ENCODE assay signal across 21 mouse cellular contexts in genomic region chr5:73355393-73355792, GRCm38 (mm10). TPM values are rescaled to one million over a fixed set of nuclear protein-coding genes. Genes with fewer than 3 reads are reported as not detected.
A peak's percentile ranks its signal among the peaks of the same experiment; 100 is the strongest.
DNase-seq lines count a peak whose midpoint lies in the region; ATAC-seq and TF ChIP-seq lines count a peak whose summit lies in the region.
"Had no signal": no experiment of that assay in that cellular context is flagged by ENCODE, and none has a peak within 500 bp of the region (broad histone marks: within the 10 kb centered on the region; RNA-seq: fewer than 3 reads in every experiment).

No protein-coding gene starts in this region.

- no peaks in the 10 kb centered on the region for H3K27me3 ChIP-seq in MEL (ENCODE audit: control insufficient read depth in 1 of 2, insufficient read depth in 2 of 2, low read length in 2 of 2)
- peaks cover 25% of the 10 kb centered on the region for H3K27me3 ChIP-seq in liver, embryonic 12.5 days (replicated peaks)
- no peaks in the 10 kb centered on the region for H3K27me3 ChIP-seq in neural tube, embryonic 14.5 days (ENCODE audit: control insufficient read depth, insufficient read depth, low read length)
- H3K27me3 ChIP-seq: heart, embryonic 12.5 days; hindbrain, embryonic 15.5 days; midbrain, embryonic 13.5 days had no signal

- TF ChIP-seq EP300 in MEL (IDR thresholded peaks at IDR 0.05; ENCODE audit: low read depth in 1 of 2, low read length in 2 of 2), result peak; percentile 86 to 89

- peak overlapping the region; percentile 53 for H3K27ac ChIP-seq in MEL (ENCODE audit: control insufficient read depth, low read depth, low read length)
- H3K27ac ChIP-seq in liver, embryonic 12.5 days, result peak overlapping the region; percentile 52
- no peak overlapping the region for H3K27ac ChIP-seq in neural tube, embryonic 14.5 days (ENCODE audit: low read depth, low read length)
- H3K27ac ChIP-seq: hindbrain, embryonic 15.5 days; macrophage; midbrain, embryonic 13.5 days had no signal

- no peak for TF ChIP-seq POLR2A in MEL (IDR thresholded peaks at IDR 0.05; ENCODE audit: control insufficient read depth in 1 of 2, insufficient read depth in 1 of 2, low read depth in 1 of 2, low read length in 2 of 2, poor library complexity in 1 of 2)

- no peak overlapping the region for H3K4me3 ChIP-seq in MEL (ENCODE audit: control insufficient read depth in 1 of 2, insufficient read depth in 1 of 2, low read depth in 2 of 2, low read length in 2 of 2)
- H3K4me3 ChIP-seq in liver, embryonic 12.5 days, result no peak overlapping the region
- H3K4me3 ChIP-seq in neural tube, embryonic 14.5 days (ENCODE audit: low read depth, low read length), result no peak overlapping the region
- H3K4me3 ChIP-seq: heart, embryonic 12.5 days; hindbrain, embryonic 15.5 days; midbrain, embryonic 13.5 days had no signal

- WGBS in liver, embryonic 12.5 days (ENCODE audit: insufficient replicate concordance), result 18% methylated on average over 5 of the region's 5 CpGs
- 46% methylated on average over 5 of the region's 5 CpGs for WGBS in neural tube, embryonic 14.5 days

- peaks cover 20 to 37% of the 10 kb centered on the region in 2 experiments for H3K4me1 ChIP-seq in MEL (ENCODE audit: control insufficient read depth in 1 of 2, insufficient read depth in 2 of 2, low read length in 2 of 2)
- peaks cover 69% of the 10 kb centered on the region for H3K4me1 ChIP-seq in liver, embryonic 12.5 days
- 0 out of 2 replicates have a peak, but pooled peaks cover 6% of the 10 kb centered on the region for H3K4me1 ChIP-seq in neural tube, embryonic 14.5 days (ENCODE audit: control insufficient read depth, insufficient read depth, low read length)

- TF ChIP-seq RAD21 in MEL (IDR thresholded peaks at IDR 0.05; ENCODE audit: low read depth, low read length), result no peak

- no peak for TF ChIP-seq CTCF in MEL (IDR thresholded peaks at IDR 0.05 in 2 of 3, conservative IDR thresholded peaks at IDR 0.05 in 1 of 3; ENCODE audit: control insufficient read depth in 1 of 3, insufficient read depth in 1 of 3, low read depth in 2 of 3, low read length in 3 of 3, poor library complexity in 1 of 3, severe bottlenecking in 1 of 3)

- ATAC-seq in erythroid progenitor cell, adult 5-6 weeks (replicated peaks; ENCODE audit: low FRiP score, poor library complexity, severe bottlenecking), result peak; percentile 67
- ATAC-seq in liver, embryonic 12.5 days, result peak; percentile 87
- peak; percentile 33; the same call in 1 of the 2 replicates for ATAC-seq in neural tube, embryonic 14.5 days (ENCODE audit: low read depth)
- ATAC-seq in CD4-positive, CD25-positive, alpha-beta regulatory T cell, adult 4 months, result no peak
- ATAC-seq: midbrain, embryonic 13.5 days had no signal

- no peak overlapping the region for H3K9ac ChIP-seq in MEL (ENCODE audit: control insufficient read depth, low read depth, low read length, poor library complexity, severe bottlenecking)
- H3K9ac ChIP-seq in liver, embryonic 12.5 days, result no peak overlapping the region
- H3K9ac ChIP-seq in neural tube, embryonic 14.5 days (replicated peaks; ENCODE audit: low read depth, low read length), result no peak overlapping the region
- H3K9ac ChIP-seq: heart, embryonic 12.5 days; hindbrain, embryonic 15.5 days; lung, embryonic 14.5 days; midbrain, embryonic 13.5 days had no signal

- H3K36me3 ChIP-seq in MEL (ENCODE audit: control insufficient read depth in 1 of 2, insufficient read depth in 2 of 2, low read length in 2 of 2), result peaks cover 0 to 22% of the 10 kb centered on the region in 2 experiments; a peak in 2 of 4 replicates
- no peaks in the 10 kb centered on the region for H3K36me3 ChIP-seq in liver, embryonic 12.5 days
- H3K36me3 ChIP-seq in neural tube, embryonic 14.5 days (ENCODE audit: control insufficient read depth, insufficient read depth, low read length), result no peaks in the 10 kb centered on the region
- H3K36me3 ChIP-seq: heart, embryonic 12.5 days; hindbrain, embryonic 15.5 days; midbrain, embryonic 13.5 days had no signal

- peak overlapping the region; percentile 27 for H3K4me2 ChIP-seq in liver, embryonic 12.5 days
- H3K4me2 ChIP-seq in neural tube, embryonic 14.5 days (ENCODE audit: low read depth, low read length), result no peak overlapping the region
- H3K4me2 ChIP-seq: heart, embryonic 12.5 days; hindbrain, embryonic 15.5 days; lung, embryonic 14.5 days; midbrain, embryonic 13.5 days had no signal

- DNase-seq in MEL (ENCODE audit: low read depth, low spot score), result peak; percentile 86
- no peak for DNase-seq in kidney, postnatal 25 days
- no peak for DNase-seq in cerebellum, adult 8-10 months
- no peak for DNase-seq in left cerebral cortex, adult 11 months (ENCODE audit: low spot score)
- DNase-seq: cerebellum, postnatal 36 days; gastrocnemius, postnatal 36 days; kidney, adult 2 months; kidney, postnatal 4 days; layer of hippocampus, postnatal 36 days; lung, embryonic 14.5 days; right cerebral cortex, adult 18-20 months had no signal

- H3K9me3 ChIP-seq in MEL (replicated peaks; ENCODE audit: insufficient read depth, low read length), result no peaks in the 10 kb centered on the region
- H3K9me3 ChIP-seq in liver, embryonic 12.5 days (replicated peaks), result no peaks in the 10 kb centered on the region
- H3K9me3 ChIP-seq in neural tube, embryonic 14.5 days (ENCODE audit: control insufficient read depth, low read length), result no peaks in the 10 kb centered on the region
- H3K9me3 ChIP-seq: heart, embryonic 12.5 days; hindbrain, embryonic 15.5 days; midbrain, embryonic 13.5 days had no signal

- no peaks in the 10 kb centered on the region for H3K79me2 ChIP-seq in MEL (ENCODE audit: control insufficient read depth, insufficient read depth, low read length, poor library complexity)

TF ChIP-seq in MEL, 35 proteins besides CTCF, POLR2A, EP300 and RAD21:
- TF ChIP-seq SIN3A (IDR thresholded peaks at IDR 0.05; ENCODE audit: low read length) (peak; percentile 72), SMC3 (IDR thresholded peaks at IDR 0.05; ENCODE audit: low read depth, low read length) (no peak), RCOR1 (IDR thresholded peaks at IDR 0.05; ENCODE audit: low read depth, low read length) (peak; percentile 77), TAL1 (IDR thresholded peaks at IDR 0.05; ENCODE audit: low read length) (peak; percentile 74), TCF12 (IDR thresholded peaks at IDR 0.05; ENCODE audit: low read depth, low read length) (peak; percentile 94), ETS1 (IDR thresholded peaks at IDR 0.05; ENCODE audit: low read depth, low read length) (peak; percentile 85), NELFE (IDR thresholded peaks at IDR 0.05; ENCODE audit: low read depth, low read length) (no peak), ELF1 (IDR thresholded peaks at IDR 0.05; ENCODE audit: low read depth, low read length) (peak; percentile 48; the same call in 1 of the 2 replicates), GATA1 (IDR thresholded peaks at IDR 0.05; ENCODE audit: low read depth, low read length) (peak; percentile 88), BHLHE40 (IDR thresholded peaks at IDR 0.05; ENCODE audit: borderline replicate concordance, low read depth, low read length) (peak; percentile 44; the same call in 1 of the 2 replicates)

RNA-seq across cellular contexts. Expression of gene Ociad2, which starts 14.6 kb away (rescaled TPM):
- 2.7 and 3.9 TPM in 2 replicates for total RNA-seq in MEL (2012; rRNA removed)
- polyA plus RNA-seq in MEL (2012; ENCODE audit: insufficient read depth in 1 of 2, insufficient read length in 2 of 2, low read depth in 1 of 2, low replicate concordance in 2 of 2, missing spikeins in 1 of 2), result 10 to 100 TPM in 1 of 2 experiments, not detected in 1; 11.0 TPM
- not detected in 2 replicates for total RNA-seq in erythroid progenitor cell, adult 5-6 weeks (2015; ENCODE audit: low replicate concordance)
- 1.1 TPM in 1 of 2 replicates, not detected in the other for total RNA-seq in erythroid progenitor cell, adult 5-6 weeks (2017; ENCODE audit: low replicate concordance)
- polyA plus RNA-seq in liver, embryonic 12.5 days (2016; fragmentation: Nextera tagmentation; extraction: Ambion mirVana), result 4.7 and 4.9 TPM in 2 replicates
- polyA plus RNA-seq in neural tube, embryonic 14.5 days (2014; fragmentation: Nextera tagmentation; extraction: Ambion mirVana), result 22.0 and 22.5 TPM in 2 replicates
- under 1 TPM; 0.80 to 0.96 TPM for polyA plus RNA-seq in CD4-positive, CD25-positive, alpha-beta regulatory T cell, adult 4 months (2017; shearing (Covaris generic))

RNA-seq across cellular contexts. Expression of gene Cwh43, which starts 50.5 kb away (rescaled TPM):
- total RNA-seq in MEL (2012; rRNA removed), result not detected in 2 replicates
- not detected for polyA plus RNA-seq in MEL (2012; ENCODE audit: insufficient read depth in 1 of 2, insufficient read length in 2 of 2, low read depth in 1 of 2, low replicate concordance in 2 of 2, missing spikeins in 1 of 2)
- not detected in 2 replicates for total RNA-seq in erythroid progenitor cell, adult 5-6 weeks (2015; ENCODE audit: low replicate concordance)
- total RNA-seq in erythroid progenitor cell, adult 5-6 weeks (2017; ENCODE audit: low replicate concordance), result not detected in 2 replicates
- polyA plus RNA-seq in liver, embryonic 12.5 days (2016; fragmentation: Nextera tagmentation; extraction: Ambion mirVana), result not detected in 2 replicates
- 0.55 and 0.88 TPM in 2 replicates for polyA plus RNA-seq in neural tube, embryonic 14.5 days (2014; fragmentation: Nextera tagmentation; extraction: Ambion mirVana)
- polyA plus RNA-seq in CD4-positive, CD25-positive, alpha-beta regulatory T cell, adult 4 months (2017; shearing (Covaris generic)), result not detected
- total RNA-seq: gastrocnemius, postnatal 36 days; heart, postnatal 25 days had no signal
- polyA plus RNA-seq: heart, embryonic 12.5 days; limb, embryonic 11.5 days; lung, embryonic 14.5 days; macrophage; midbrain, embryonic 13.5 days had no signal
